Mouse (Mus musculus): ENCODE data around the gene Ormdl2. TPM values are rescaled to one million over a fixed set of nuclear protein-coding genes. Genes with fewer than 3 reads are reported as not detected.
A peak's percentile ranks its signal among the peaks of the same experiment; 100 is the strongest.

Gene Ormdl2
- total RNA-seq (2014; rRNA removed) (6.9 and 11.1 TPM in 2 replicates), polyA plus RNA-seq (2015; fragmentation: Nextera tagmentation; extraction: Ambion mirVana) (15.0 and 15.6 TPM in 2 replicates)

- no peaks in the 10 kb centered on the region for H3K9me3 ChIP-seq (ENCODE audit: low read length)
- 1% methylated on average over 46 of the region's 46 CpGs for WGBS
- peaks cover 5% of the 10 kb centered on the region; the same call in 1 of the 2 replicates for H3K4me1 ChIP-seq (ENCODE audit: insufficient read depth, low read length)
- peak within 1 kb of the TSS; percentile 79 for H3K4me3 ChIP-seq (ENCODE audit: low read depth, low read length)
- H3K9ac ChIP-seq (replicated peaks; ENCODE audit: low read length, poor library complexity, severe bottlenecking): peak within 1 kb of the TSS; percentile 65
- H3K27ac ChIP-seq (ENCODE audit: low read depth, low read length): peak within 1 kb of the TSS; percentile 69
- ATAC-seq (ENCODE audit: low FRiP score): peak; percentile 100
- H3K36me3 ChIP-seq (ENCODE audit: insufficient read depth, low read length): peaks cover 24% of the 10 kb centered on the region
- no peaks in the 10 kb centered on the region for H3K27me3 ChIP-seq (ENCODE audit: insufficient read depth, low read length)
- TF ChIP-seq CTCF (IDR thresholded peaks at IDR 0.05): peak; percentile 47
- peak within 1 kb of the TSS; percentile 73 for H3K4me2 ChIP-seq (ENCODE audit: low read depth, low read length, poor library complexity, severe bottlenecking)
- peak; percentile 100 for DNase-seq (ENCODE audit: low spot score)
Observed at GRCm38 (mm10) chr10:128821358-128822056, at the start of gene Ormdl2. Gene Ormdl2, minus strand, starts transcription at chr10:128821645.

DNA sequence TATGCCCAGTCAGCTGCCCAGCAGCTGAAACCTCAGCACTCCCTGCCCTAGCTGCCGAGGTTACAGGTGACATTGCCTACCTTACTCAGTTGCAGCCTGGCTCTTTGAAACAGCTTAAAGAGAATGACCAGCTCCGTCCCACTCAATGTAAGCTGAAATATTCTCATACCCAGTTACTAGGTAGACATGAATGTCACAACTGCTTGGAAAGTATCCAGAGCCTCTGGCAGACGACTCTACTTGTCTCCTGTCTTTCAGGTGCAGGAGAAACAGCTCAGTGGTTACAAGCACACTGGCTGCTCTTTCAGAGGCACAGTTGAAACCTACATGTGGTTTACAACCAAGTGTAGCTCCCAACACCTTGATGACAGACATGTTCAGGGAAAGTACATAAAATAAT is 48.9 kb upstream of the Ormdl2 start:
- H3K4me1 ChIP-seq (ENCODE audit: insufficient read depth, low read length): no peaks in the 10 kb centered on the region
- no peak overlapping the region for H3K9ac ChIP-seq (replicated peaks; ENCODE audit: low read length, poor library complexity, severe bottlenecking)
- 80% methylated on average over 3 of the region's 3 CpGs for WGBS

DNA sequence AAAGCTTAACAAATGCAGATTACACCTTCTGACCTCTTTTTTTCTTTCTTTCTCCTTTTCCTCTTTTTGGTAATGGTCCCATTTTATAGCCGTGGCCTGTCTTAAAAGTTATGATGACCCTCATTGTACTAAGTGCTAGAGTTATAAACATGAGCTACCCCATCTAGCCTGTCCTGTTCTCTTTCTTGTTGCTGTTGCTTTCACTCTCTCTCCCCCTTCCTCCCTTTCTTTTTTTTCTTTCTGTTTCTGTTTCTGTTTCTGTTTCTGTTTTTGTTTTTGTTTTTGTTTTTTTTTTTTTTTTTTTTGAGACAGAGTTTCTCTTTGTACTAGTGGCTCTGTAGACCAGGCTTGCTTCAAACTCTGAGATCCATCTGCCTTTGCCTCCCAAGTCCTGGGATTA is 45.1 kb upstream of the Ormdl2 start:
- Histone ChIP-seq H3K36me3 (ENCODE audit: insufficient read depth, low read length) (peaks cover 13% of the 10 kb centered on the region; the same call in 1 of the 2 replicates), H3K9me3 (ENCODE audit: low read length) (no peaks in the 10 kb centered on the region), H3K4me2 (ENCODE audit: low read depth, low read length, poor library complexity, severe bottlenecking) (no peak overlapping the region), H3K27me3 (ENCODE audit: insufficient read depth, low read length) (no peaks in the 10 kb centered on the region), H3K9ac (replicated peaks; ENCODE audit: low read length, poor library complexity, severe bottlenecking) (no peak overlapping the region), H3K4me1 (ENCODE audit: insufficient read depth, low read length) (no peaks in the 10 kb centered on the region), H3K27ac (ENCODE audit: low read depth, low read length) (no peak overlapping the region), H3K4me3 (ENCODE audit: low read depth, low read length) (no peak overlapping the region)
- TF ChIP-seq CTCF (IDR thresholded peaks at IDR 0.05): no peak
- 95% methylated on average over 1 of the region's 1 CpGs for WGBS
- ATAC-seq (ENCODE audit: low FRiP score): no peak
- no peak for DNase-seq (ENCODE audit: low spot score)

More for the DNA sequence above, 48.9 kb upstream of the Ormdl2 start:
- H3K27ac ChIP-seq (ENCODE audit: low read depth, low read length): no peak overlapping the region
- ATAC-seq (ENCODE audit: low FRiP score): no peak
- H3K27me3 ChIP-seq (ENCODE audit: insufficient read depth, low read length): no peaks in the 10 kb centered on the region
- TF ChIP-seq CTCF (IDR thresholded peaks at IDR 0.05): no peak
- peaks cover 17% of the 10 kb centered on the region for H3K36me3 ChIP-seq (ENCODE audit: insufficient read depth, low read length)
- DNase-seq (ENCODE audit: low spot score): no peak
- no peak overlapping the region for H3K4me2 ChIP-seq (ENCODE audit: low read depth, low read length, poor library complexity, severe bottlenecking)
- no peaks in the 10 kb centered on the region for H3K9me3 ChIP-seq (ENCODE audit: low read length)
- no peak overlapping the region for H3K4me3 ChIP-seq (ENCODE audit: low read depth, low read length)

DNA sequence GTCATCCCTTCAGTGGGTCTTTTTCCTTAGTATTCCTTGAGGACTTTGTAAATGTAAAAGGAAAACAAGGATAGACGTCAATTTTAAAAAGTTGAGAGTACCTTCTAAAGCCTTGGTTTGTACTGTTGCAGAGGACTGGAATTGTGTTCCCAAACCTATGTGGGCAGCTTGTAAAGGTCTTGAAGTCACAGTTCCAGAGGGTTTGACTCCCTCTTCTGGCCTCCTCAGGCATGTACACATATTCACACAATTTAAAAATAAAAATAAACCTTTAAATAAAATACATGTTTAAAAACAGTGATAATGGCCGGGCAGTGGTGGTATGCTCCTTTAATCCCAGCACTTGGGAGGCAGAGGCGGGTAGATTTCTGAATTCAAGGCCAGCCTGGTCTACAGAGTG is 44.6 kb upstream of the Ormdl2 start:
- Histone ChIP-seq H3K27me3 (ENCODE audit: insufficient read depth, low read length) (no peaks in the 10 kb centered on the region), H3K27ac (ENCODE audit: low read depth, low read length) (no peak overlapping the region), H3K4me1 (ENCODE audit: insufficient read depth, low read length) (no peaks in the 10 kb centered on the region), H3K9ac (replicated peaks; ENCODE audit: low read length, poor library complexity, severe bottlenecking) (no peak overlapping the region), H3K4me3 (ENCODE audit: low read depth, low read length) (no peak overlapping the region), H3K36me3 (ENCODE audit: insufficient read depth, low read length) (peaks cover 13% of the 10 kb centered on the region; the same call in 1 of the 2 replicates), H3K4me2 (ENCODE audit: low read depth, low read length, poor library complexity, severe bottlenecking) (no peak overlapping the region), H3K9me3 (ENCODE audit: low read length) (no peaks in the 10 kb centered on the region)
- 85% methylated on average over 3 of the region's 3 CpGs for WGBS
- ATAC-seq (ENCODE audit: low FRiP score): no peak
- no peak for DNase-seq (ENCODE audit: low spot score)
- peak; percentile 42 for TF ChIP-seq CTCF (IDR thresholded peaks at IDR 0.05)

DNA sequence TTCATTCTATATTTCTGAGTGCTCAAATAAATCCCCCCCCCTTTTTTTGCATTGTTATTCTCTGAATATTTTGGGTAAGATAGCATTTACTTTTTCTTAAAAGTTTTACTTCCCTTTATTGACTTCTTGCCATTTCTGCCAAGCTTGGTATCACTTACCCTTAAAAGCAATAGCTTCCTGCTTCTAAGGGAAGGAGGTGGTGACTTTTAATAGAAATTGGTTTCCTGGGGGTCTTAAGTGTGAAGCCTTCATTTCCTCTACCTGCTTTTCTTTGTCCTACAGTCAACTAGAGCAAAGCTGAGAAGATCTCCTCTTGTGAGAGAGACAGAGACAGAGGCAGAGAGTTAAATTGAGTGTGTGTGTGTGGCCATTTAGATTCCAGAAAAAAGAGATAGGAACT is 39.7 kb upstream of the Ormdl2 start:
- DNase-seq (ENCODE audit: low spot score) (no peak), ATAC-seq (ENCODE audit: low FRiP score) (no peak)
- Histone ChIP-seq H3K4me1 (ENCODE audit: insufficient read depth, low read length) (no peaks in the 10 kb centered on the region), H3K36me3 (ENCODE audit: insufficient read depth, low read length) (peaks cover 6% of the 10 kb centered on the region; the same call in 1 of the 2 replicates), H3K9me3 (ENCODE audit: low read length) (no peaks in the 10 kb centered on the region), H3K9ac (replicated peaks; ENCODE audit: low read length, poor library complexity, severe bottlenecking) (no peak overlapping the region), H3K4me3 (ENCODE audit: low read depth, low read length) (no peak overlapping the region), H3K27ac (ENCODE audit: low read depth, low read length) (no peak overlapping the region), H3K4me2 (ENCODE audit: low read depth, low read length, poor library complexity, severe bottlenecking) (no peak overlapping the region), H3K27me3 (ENCODE audit: insufficient read depth, low read length) (no peaks in the 10 kb centered on the region)
- TF ChIP-seq CTCF (IDR thresholded peaks at IDR 0.05): no peak

- no peaks in the 10 kb centered on the region for H3K9me3 ChIP-seq (ENCODE audit: low read length)
- H3K4me3 ChIP-seq (ENCODE audit: low read depth, low read length): no peak overlapping the region
- no peak overlapping the region for H3K27ac ChIP-seq (ENCODE audit: low read depth, low read length)
- no peaks in the 10 kb centered on the region for H3K27me3 ChIP-seq (ENCODE audit: insufficient read depth, low read length)
- H3K36me3 ChIP-seq (ENCODE audit: insufficient read depth, low read length): no peaks in the 10 kb centered on the region; the same call in 1 of the 2 replicates
- no peak for ATAC-seq (ENCODE audit: low FRiP score)
- no peak for TF ChIP-seq CTCF (IDR thresholded peaks at IDR 0.05)
- no peaks in the 10 kb centered on the region for H3K4me1 ChIP-seq (ENCODE audit: insufficient read depth, low read length)
- H3K4me2 ChIP-seq (ENCODE audit: low read depth, low read length, poor library complexity, severe bottlenecking): no peak overlapping the region
- H3K9ac ChIP-seq (replicated peaks; ENCODE audit: low read length, poor library complexity, severe bottlenecking): no peak overlapping the region
- DNase-seq (ENCODE audit: low spot score): no peak
- 76% methylated on average over 3 of the region's 3 CpGs for WGBS
Observed at GRCm38 (mm10) chr10:128850339-128850738, 28.9 kb upstream of the Ormdl2 start.

Measured in midbrain, postnatal 0 days (tissue).